Mouse (Mus musculus) regulatory T cell (primary cell): ENCODE results near the gene Pcnx.
"Not testable (repeated sequence)": the region's sequence is repeated elsewhere in the genome, so short reads cannot be mapped to it uniquely, and the experiment has no call there.

Source experiments
- in situ Hi-C: fragments of 300-600 bp; cut with MboI, MseI; formaldehyde crosslinking; loops from one replicate; pipeline ENCODE4 v1.15.1; 2025; ENCODE audit warnings: high pct_unique_total_duplicates

Gene Pcnx

GRCm38 (mm10) chr12:81950016-81950415 is 90.2 kb downstream of the Pcnx start:
- in situ Hi-C loops: no loop called here

DNA sequence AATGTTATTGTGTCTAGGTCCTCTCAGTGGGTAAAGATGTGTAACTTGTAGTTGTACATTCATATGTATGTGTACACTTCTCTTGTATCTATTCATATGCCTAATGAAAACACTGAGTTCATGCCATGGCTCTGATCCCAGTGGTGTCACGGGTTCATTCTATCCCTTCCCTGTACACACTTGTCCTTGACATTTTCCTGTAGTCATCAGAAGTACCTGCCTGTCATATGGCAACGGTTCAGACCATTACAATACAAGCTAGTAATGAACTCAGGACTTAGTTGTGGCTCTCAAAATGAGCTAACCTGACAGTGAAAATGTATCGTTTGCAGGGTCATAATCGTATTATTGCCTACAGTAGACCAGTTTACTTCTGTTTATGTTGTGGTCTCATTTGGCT is 98.5 kb downstream of the Pcnx start:
- in situ Hi-C loops: no loop called here

DNA sequence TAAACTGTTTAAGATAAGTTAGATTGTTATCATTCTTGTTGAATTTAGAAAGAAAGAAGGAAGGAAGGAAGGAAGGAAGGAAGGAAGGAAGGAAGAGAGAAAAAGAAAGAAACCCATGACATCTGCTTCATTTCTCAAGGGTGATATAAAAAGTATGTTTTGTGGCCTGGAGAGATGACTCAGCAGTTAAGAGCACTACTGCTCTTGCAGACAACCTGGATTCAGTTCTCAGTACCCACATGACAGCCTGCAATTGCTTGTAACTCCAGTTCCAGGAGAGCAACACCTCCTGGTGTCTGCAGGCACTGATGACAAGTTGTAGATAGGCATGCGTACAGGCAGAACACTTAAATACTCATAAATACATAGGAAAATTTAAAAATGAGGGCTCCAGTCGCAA is 105.6 kb downstream of the Pcnx start:
- in situ Hi-C loops: no loop called here

GRCm38 (mm10) chr12:81971042-81971883 is 111.4 kb downstream of the Pcnx start:
- in situ Hi-C loops: no loop called here

DNA sequence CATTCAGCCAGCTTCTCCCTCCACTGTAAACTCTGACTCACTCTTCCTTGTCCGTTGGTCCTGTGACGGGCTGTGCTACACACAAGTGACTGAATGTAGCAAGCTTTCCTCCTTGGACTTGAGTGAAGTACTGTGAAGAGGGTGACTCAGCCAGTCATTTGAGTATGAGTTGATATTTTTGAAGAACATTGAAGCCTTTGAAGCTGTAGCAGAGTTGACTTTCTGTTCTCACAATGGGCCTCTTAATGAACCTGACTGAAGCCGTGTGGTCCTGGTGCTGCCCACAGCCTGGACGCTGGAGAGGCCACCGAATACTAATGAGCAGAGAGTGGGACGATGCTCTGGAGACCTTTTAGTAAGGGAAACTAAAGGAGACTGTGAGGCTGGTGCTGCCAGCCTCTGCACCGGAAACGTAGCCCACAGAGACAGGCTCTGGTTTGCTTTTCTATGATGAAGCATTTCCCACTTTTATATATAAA is 112.1 kb downstream of the Pcnx start:
- in situ Hi-C loops: no loop called here

DNA sequence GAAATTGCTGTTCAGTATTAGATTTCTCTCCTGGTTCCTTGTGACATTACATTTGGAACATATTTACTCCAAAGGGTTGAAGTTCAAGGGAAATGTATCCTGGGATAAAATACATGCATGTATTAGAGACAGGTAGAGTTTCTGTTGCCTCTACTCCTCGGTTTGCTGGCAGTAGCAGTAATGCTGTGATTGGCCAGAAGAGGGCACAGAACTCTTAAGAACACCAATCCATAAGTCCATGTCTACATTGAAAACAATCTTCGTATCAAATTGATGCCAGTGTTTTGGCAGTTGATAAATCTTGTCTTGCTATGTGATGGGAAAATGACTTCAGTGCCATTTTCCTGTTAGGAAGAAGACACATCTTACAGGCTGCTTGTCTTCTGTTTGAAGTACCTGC is 115.0 kb downstream of the Pcnx start:
- in situ Hi-C loops: no loop called here

DNA sequence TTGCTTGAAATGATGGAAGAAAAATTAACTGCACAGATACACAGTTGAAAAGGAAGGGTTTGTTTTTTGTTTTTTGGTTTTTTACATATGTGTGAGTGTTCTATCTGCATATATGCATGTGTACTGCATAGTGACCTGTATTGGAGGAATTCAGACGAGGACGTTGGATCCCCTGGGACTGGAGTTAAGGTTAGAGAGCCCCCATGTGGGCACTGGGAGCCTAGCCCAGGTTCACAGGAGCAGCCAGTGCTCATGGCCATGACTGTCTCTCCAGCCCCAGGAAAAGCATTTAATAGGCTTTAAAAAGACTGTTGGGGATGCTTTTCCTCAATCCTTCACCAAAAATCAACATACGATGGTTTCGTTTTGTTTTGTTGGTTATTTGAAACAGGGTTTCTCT is 117.5 kb downstream of the Pcnx start:
- in situ Hi-C loops: no loop called here

- in situ Hi-C loops: no loop called here
Observed at GRCm38 (mm10) chr12:81979312-81979711, 119.5 kb downstream of the Pcnx start.

GRCm38 (mm10) chr12:81992106-81992505 is 132.3 kb downstream of the Pcnx start:
- in situ Hi-C loops: no loop called here

GRCm38 (mm10) chr12:81992996-81993395 is 133.2 kb downstream of the Pcnx start:
- in situ Hi-C loops: no loop called here

GRCm38 (mm10) chr12:81994911-81995667 is 135.3 kb downstream of the Pcnx start:
- in situ Hi-C loops: loop anchor here (5.0 kb wide), 1 partner anchor 47 kb away; no protein-coding TSS in a partner anchor

- in situ Hi-C loops: loop anchor here (5.0 kb wide), 1 partner anchor 45 kb away; no protein-coding TSS in a partner anchor
Observed at GRCm38 (mm10) chr12:81996679-81997362, 137.0 kb downstream of the Pcnx start.

GRCm38 (mm10) chr12:81997497-81997896 is 137.7 kb downstream of the Pcnx start:
- in situ Hi-C loops: loop anchor here (5.0 kb wide), 1 partner anchor 45 kb away; no protein-coding TSS in a partner anchor

GRCm38 (mm10) chr12:82002697-82003096 is 142.9 kb downstream of the Pcnx start:
- in situ Hi-C loops: not testable (repeated sequence)

GRCm38 (mm10) chr12:82025901-82026633 is 166.2 kb downstream of the Pcnx start:
- in situ Hi-C loops: loop anchor here (5.0 kb wide), 1 partner anchor 46 kb away; no protein-coding TSS in a partner anchor

DNA sequence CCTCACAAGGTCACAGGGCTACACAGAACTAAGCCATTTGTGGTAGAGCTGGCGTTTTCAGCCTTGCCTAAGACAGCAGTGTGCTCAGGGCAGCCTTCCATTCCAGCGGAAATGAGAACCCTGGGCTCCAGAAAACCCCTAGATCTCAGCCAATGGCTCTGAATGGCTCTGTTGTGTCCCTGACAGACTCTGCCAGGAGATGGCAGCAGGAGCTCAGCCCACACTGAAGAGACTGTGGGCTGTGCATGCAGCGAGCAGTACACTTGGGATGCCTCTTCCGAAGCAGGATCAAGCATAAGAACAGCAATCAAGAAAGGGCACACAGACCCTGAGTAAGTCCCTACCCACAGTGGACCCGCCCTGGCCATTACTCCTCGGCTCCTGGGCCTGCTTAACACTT is 173.7 kb downstream of the Pcnx start:
- in situ Hi-C loops: not testable (repeated sequence)

DNA sequence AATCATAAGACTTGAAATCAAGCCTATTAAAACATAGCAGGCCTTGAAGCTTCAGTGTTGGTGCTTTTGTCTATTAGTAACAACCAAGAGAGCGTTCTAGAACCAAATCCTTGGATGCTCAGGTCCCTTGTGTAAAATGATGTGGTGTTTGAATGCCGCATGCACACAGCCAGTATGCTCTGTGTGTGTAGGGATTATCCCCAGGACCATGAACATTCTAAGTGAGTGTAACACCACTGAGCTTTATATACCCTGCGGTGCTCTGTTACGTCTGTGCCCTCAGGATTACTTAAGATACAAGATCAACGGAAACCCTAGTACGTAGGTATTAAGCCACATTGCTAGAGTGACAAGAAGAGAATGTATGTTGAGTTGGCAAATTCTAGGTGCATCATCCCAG is 174.2 kb downstream of the Pcnx start:
- in situ Hi-C loops: not testable (repeated sequence)

DNA sequence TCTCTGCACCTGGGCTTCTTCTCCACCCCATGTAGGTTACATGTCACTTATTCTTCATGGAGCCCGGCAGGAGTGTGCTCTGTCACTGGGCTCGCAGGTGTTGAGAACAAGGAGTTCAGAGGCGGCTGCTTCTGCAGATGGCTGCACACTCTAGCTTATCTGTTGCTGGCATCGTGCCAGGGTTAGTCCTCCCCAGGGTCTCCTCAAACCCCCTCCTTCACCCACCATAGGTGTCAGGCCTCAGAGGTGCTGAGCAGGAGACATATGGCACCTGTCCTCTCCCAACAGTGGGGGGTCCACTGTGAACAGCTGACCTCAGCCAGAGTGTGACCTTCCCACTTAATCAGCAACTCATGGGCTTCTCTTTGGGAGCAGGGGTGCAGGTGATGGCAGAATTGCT is 184.3 kb downstream of the Pcnx start:
- in situ Hi-C loops: loop anchor here (5.0 kb wide), 1 partner anchor 47 kb away; no protein-coding TSS in a partner anchor
